Mouse (Mus musculus) lung, postnatal 0 days (tissue): Measurements from ENCODE around the gene Tssc4. TPM values are rescaled to one million over a fixed set of nuclear protein-coding genes. Genes with fewer than 3 reads are reported as not detected.

Source experiments
- ATAC-seq: fragments of 200-750 bp; cut with Nextera tagmentation; 2 replicates; pipeline ENCODE4 v1.8.0; 2017; ENCODE audit warnings: moderate library complexity
- DNase-seq: peaks from one replicate; pipeline ENCODE4 v3.0.0-alpha.2; 2016; ENCODE audit warnings: low spot score
- H3K27ac ChIP-seq: fragments of 300-500 bp; sonication (generic); 2 replicates; pipeline ENCODE4 v1.5.1; 2014; ENCODE audit warnings: antibody characterized with exemption, mild to moderate bottlenecking, low read length, mixed read lengths
- H3K27me3 ChIP-seq: fragments of 300-500 bp; sonication (generic); replicated peaks from 2 replicates; pipeline ENCODE4 v1.6.1; 2014; ENCODE audit warnings: low read length, mixed read lengths; ENCODE audit not compliant: insufficient read depth
- H3K36me3 ChIP-seq: fragments of 300-500 bp; sonication (generic); 2 replicates; pipeline ENCODE4 v1.6.1; 2014; ENCODE audit warnings: low read length, mixed read lengths; ENCODE audit not compliant: insufficient read depth
- H3K4me1 ChIP-seq: fragments of 300-500 bp; sonication (generic); 2 replicates; pipeline ENCODE4 v1.6.1; 2014; ENCODE audit warnings: antibody characterized with exemption, low read depth, low read length, mixed read lengths; ENCODE audit not compliant: insufficient read depth
- H3K4me2 ChIP-seq: fragments of 300-500 bp; sonication (generic); replicated peaks from 2 replicates; pipeline ENCODE4 v1.6.1; 2014; ENCODE audit warnings: low read depth, mild to moderate bottlenecking, low read length, moderate library complexity, mixed read lengths
- H3K4me3 ChIP-seq: fragments of 300-500 bp; sonication (generic); 2 replicates; pipeline ENCODE4 v1.5.1; 2014; ENCODE audit warnings: low read depth, low read length
- H3K9ac ChIP-seq: fragments of 300-500 bp; sonication (generic); replicated peaks from 2 replicates; pipeline ENCODE4 v1.6.1; 2014; ENCODE audit warnings: low read depth, mild to moderate bottlenecking
- H3K9me3 ChIP-seq: fragments of 300-500 bp; sonication (generic); 2 replicates; pipeline ENCODE4 v1.6.1; 2016; ENCODE audit warnings: low read length, mixed read lengths
- CTCF ChIP-seq: IDR thresholded peaks from 2 replicates; pipeline ENCODE4 v1.5.1; 2016; ENCODE audit warnings: antibody characterized with exemption, mild to moderate bottlenecking
- EP300 ChIP-seq: IDR thresholded peaks from 2 replicates; pipeline ENCODE4 v1.6.1; 2016; ENCODE audit warnings: antibody characterized with exemption, mild to moderate bottlenecking, control low read depth
- WGBS: fragments of 180-500 bp; shearing (Covaris S2); extraction: QIAGEN DNeasy Blood & Tissue Kit; methylation state at CpG from one replicate; pipeline ENCODE4 v1.1.7; 2014; 5-methylcytosine and 5-hydroxymethylcytosine counted together
- polyA plus RNA-seq: library from polyadenylated mRNA; unstranded; fragments of >200 nt; fragmentation: Nextera tagmentation; extraction: Ambion mirVana; gene quantifications from 2 replicates; pipeline ENCODE4 v1.2.1, GENCODE M21; 2015

Tssc4 gene
- polyA plus RNA-seq, 1 experiment from 2014 or later, result 52.3 TPM

- H3K36me3 ChIP-seq, result no peaks in the 10 kb centered on the region
- no peak overlapping the region for H3K9ac ChIP-seq
- no peak for ATAC-seq
- no peaks in the 10 kb centered on the region for H3K9me3 ChIP-seq
- 74% methylated on average over 5 of the region's 5 CpGs for WGBS
- DNase-seq, result no peak
- no peak overlapping the region for H3K4me3 ChIP-seq
- no peak overlapping the region for H3K27ac ChIP-seq
- TF ChIP-seq EP300 (no peak), CTCF (no peak)
- no peaks in the 10 kb centered on the region for H3K27me3 ChIP-seq
- H3K4me2 ChIP-seq, result no peak overlapping the region
- H3K4me1 ChIP-seq, result peaks cover 14% of the 10 kb centered on the region
Measured at GRCm38 (mm10) chr7:143116521-143116920, 47.5 kb downstream of the Tssc4 start.

GRCm38 (mm10) chr7:143119407-143119806 lies 50.4 kb downstream of the Tssc4 start:
- Histone ChIP-seq H3K27me3 (no peaks in the 10 kb centered on the region), H3K4me3 (no peak overlapping the region), H3K36me3 (no peaks in the 10 kb centered on the region), H3K4me2 (no peak overlapping the region), H3K27ac (peak overlapping the region; percentile 66), H3K9ac (no peak overlapping the region), H3K4me1 (peaks cover 23% of the 10 kb centered on the region), H3K9me3 (no peaks in the 10 kb centered on the region)
- ATAC-seq (peak; percentile 44), DNase-seq (peak; percentile 69)
- TF ChIP-seq EP300 (no peak), CTCF (no peak)
- WGBS, result 6% methylated on average over 1 of the region's 1 CpGs

- no peaks in the 10 kb centered on the region for H3K27me3 ChIP-seq
- no peak overlapping the region for H3K4me3 ChIP-seq
- H3K36me3 ChIP-seq, result no peaks in the 10 kb centered on the region
- no peak overlapping the region for H3K4me2 ChIP-seq
- peaks cover 27% of the 10 kb centered on the region for H3K4me1 ChIP-seq
- H3K27ac ChIP-seq, result peak overlapping the region; percentile 66
- TF ChIP-seq EP300 (no peak), CTCF (no peak)
- ATAC-seq (no peak), DNase-seq (no peak)
- no peak overlapping the region for H3K9ac ChIP-seq
- H3K9me3 ChIP-seq, result no peaks in the 10 kb centered on the region
- WGBS, result 70% methylated on average over 3 of the region's 3 CpGs
Measured at GRCm38 (mm10) chr7:143119826-143120225, 50.8 kb downstream of the Tssc4 start.

Other genes starting within 250 kb of the Tssc4 start
- 0.08 and 0.10 TPM in 2 replicates for gene Th, start 138.1 kb upstream of the Tssc4 start, polyA plus RNA-seq
- gene Ascl2, start 100.0 kb upstream of the Tssc4 start, polyA plus RNA-seq, result 0.90 and 1.3 TPM in 2 replicates
- 6.1 and 7.8 TPM in 2 replicates for gene Tspan32, start 64.2 kb upstream of the Tssc4 start, polyA plus RNA-seq
- 724 and 747 TPM in 2 replicates for gene Cd81, start 16.5 kb upstream of the Tssc4 start, polyA plus RNA-seq
- gene Trpm5, start 25.4 kb downstream of the Tssc4 start, polyA plus RNA-seq, result 0.65 and 0.72 TPM in 2 replicates
- 11.8 and 13.0 TPM in 2 replicates for gene Kcnq1, start 37.1 kb downstream of the Tssc4 start, polyA plus RNA-seq